Mouse (Mus musculus) activated CD4-positive, CD25-positive, alpha-beta regulatory T cell, adult 4 months (primary cell): Measurements from ENCODE around the gene Wfdc10. TPM values are rescaled to one million over a fixed set of nuclear protein-coding genes. Genes with fewer than 3 reads are reported as not detected.

Source experiments
- ATAC-seq: one replicate; pipeline ENCODE4 v1.8.0; 2017
- polyA plus RNA-seq, 2 experiments: library from polyadenylated mRNA; unstranded; fragments of 100-300 nt; shearing (Covaris generic); gene quantifications; one replicate each; pipeline ENCODE4 v1.2.1; 2017

Wfdc10 gene
- polyA plus RNA-seq, 2 experiments from 2014 or later = not detected

GRCm38 (mm10) chr2:164704235-164704634 is 48.4 kb downstream of the Wfdc10 start:
- ATAC-seq = no peak

GRCm38 (mm10) chr2:164705328-164705727 is 49.5 kb downstream of the Wfdc10 start:
- ATAC-seq = no peak

- no peak for ATAC-seq
These were observed 50.1 kb downstream of the Wfdc10 start for GRCm38 (mm10) chr2:164705991-164706390.

Other genes with a start within 250 kb of the Wfdc10 start
- gene Sdc4, start 212.2 kb upstream of the Wfdc10 start, polyA plus RNA-seq = 10 to 100 TPM; 13.8 to 23.7 TPM
- gene Sys1, start 199.1 kb upstream of the Wfdc10 start, polyA plus RNA-seq = 10 to 100 TPM; 29.7 to 33.4 TPM
- gene Gm20458, start 195.1 kb upstream of the Wfdc10 start, polyA plus RNA-seq = 1 to 10 TPM in 1 of 2 experiments, not detected in 1; 3.7 TPM
- gene Trp53tg5, start 182.3 kb upstream of the Wfdc10 start, polyA plus RNA-seq = under 1 TPM in 1 of 2 experiments, not detected in 1; 0.37 TPM
- 1 to 10 TPM; 2.1 to 6.8 TPM for gene Dbndd2, start 169.9 kb upstream of the Wfdc10 start, polyA plus RNA-seq
- gene Pigt, start 158.5 kb upstream of the Wfdc10 start, polyA plus RNA-seq = 10 to 100 TPM; 19.6 to 47.7 TPM
- gene Wfdc2, start 93.6 kb upstream of the Wfdc10 start, polyA plus RNA-seq = not detected
- gene Spint3, start 82.6 kb upstream of the Wfdc10 start, polyA plus RNA-seq = not detected
- gene Wfdc6a, start 70.6 kb upstream of the Wfdc10 start, polyA plus RNA-seq = not detected
- gene Eppin, start 62.5 kb upstream of the Wfdc10 start, polyA plus RNA-seq = not detected
- not detected for gene Wfdc6b, start 42.5 kb upstream of the Wfdc10 start, polyA plus RNA-seq
- gene Wfdc8, start 42.4 kb upstream of the Wfdc10 start, polyA plus RNA-seq = not detected
- gene Wfdc16, start 17.2 kb upstream of the Wfdc10 start, polyA plus RNA-seq = not detected
- gene Wfdc9, start 537 bp downstream of the Wfdc10 start, polyA plus RNA-seq = not detected
- not detected for gene Wfdc11, start 18.0 kb downstream of the Wfdc10 start, polyA plus RNA-seq
- not detected for gene Wfdc13, start 29.1 kb downstream of the Wfdc10 start, polyA plus RNA-seq
- gene Spint4, start 42.5 kb downstream of the Wfdc10 start, polyA plus RNA-seq = not detected
- not detected for gene Spint5, start 59.3 kb downstream of the Wfdc10 start, polyA plus RNA-seq
- gene Wfdc3, start 89.9 kb downstream of the Wfdc10 start, polyA plus RNA-seq = not detected
- 1 to 10 TPM; 6.0 to 6.5 TPM for gene Dnttip1, start 89.9 kb downstream of the Wfdc10 start, polyA plus RNA-seq
- gene Ube2c, start 113.9 kb downstream of the Wfdc10 start, polyA plus RNA-seq = 10 to 100 TPM; 46.3 to 68.1 TPM
- gene Tnnc2, start 123.9 kb downstream of the Wfdc10 start, polyA plus RNA-seq = not detected
- gene Snx21, start 129.8 kb downstream of the Wfdc10 start, polyA plus RNA-seq = 1 to 10 TPM; 5.0 to 5.1 TPM
- gene Acot8, start 148.8 kb downstream of the Wfdc10 start, polyA plus RNA-seq = 10 to 100 TPM; 35.1 to 49.1 TPM
- gene Zswim3, start 149.1 kb downstream of the Wfdc10 start, polyA plus RNA-seq = 1 to 10 TPM; 3.8 to 5.4 TPM
- 10 to 100 TPM; 18.0 to 19.4 TPM for gene Zswim1, start 166.6 kb downstream of the Wfdc10 start, polyA plus RNA-seq
- not detected for gene Spata25, start 172.5 kb downstream of the Wfdc10 start, polyA plus RNA-seq
- gene Ctsa, start 176.8 kb downstream of the Wfdc10 start, polyA plus RNA-seq = 100 to 1,000 TPM; 215 to 216 TPM
- under 1 TPM in 1 of 2 experiments, not detected in 1; 0.69 TPM for gene Neurl2, start 177.4 kb downstream of the Wfdc10 start, polyA plus RNA-seq
- gene Pltp, start 201.7 kb downstream of the Wfdc10 start, polyA plus RNA-seq = 1 to 10 TPM in 1 of 2 experiments, under 1 TPM in 1; 0.87 to 1.0 TPM
- gene Pcif1, start 223.3 kb downstream of the Wfdc10 start, polyA plus RNA-seq = 100 to 1,000 TPM; 102 to 122 TPM